Mouse (Mus musculus) retina, postnatal 1 day (tissue): ENCODE measurements around the gene Rftn2.

ENCODE experiments used
- DNase-seq: peaks from one replicate; pipeline ENCODE4 v3.0.0-alpha.2; 2012

The Rftn2 gene

GRCm38 (mm10) chr1:55123046-55123445 lies 103.5 kb downstream of the Rftn2 start:
- DNase-seq: no peak
